Mouse (Mus musculus) midbrain, embryonic 11.5 days (tissue): ENCODE measurements at regions not wholly inside any gene's neighbourhood (a gene's known extent, or its start where the extent isn't known, plus 50 kb on each side); places are given as distances from the start of the nearest gene placed in this dataset.
A peak's percentile ranks its signal among the peaks of the same experiment; 100 is the strongest.

ENCODE experiments used
- ATAC-seq: fragments of 200-750 bp; cut with Nextera tagmentation; 2 replicates; pipeline ENCODE4 v1.8.0; 2017; ENCODE audit warnings: moderate TSS enrichment, moderate library complexity; ENCODE audit not compliant: low FRiP score
- DNase-seq: peaks from one replicate; pipeline ENCODE4 v3.0.0; 2015; ENCODE audit warnings: low spot score; ENCODE audit errors: missing footprints
- H3K27ac ChIP-seq: fragments of 300-500 bp; sonication (generic); 2 replicates; pipeline ENCODE4 v1.5.1; 2014; ENCODE audit warnings: low read depth, low read length
- H3K27me3 ChIP-seq: fragments of 300-500 bp; sonication (generic); 2 replicates; pipeline ENCODE4 v1.6.1; 2014; ENCODE audit warnings: mild to moderate bottlenecking, low read length, moderate library complexity, mixed read lengths; ENCODE audit not compliant: control insufficient read depth, insufficient read depth
- H3K36me3 ChIP-seq: fragments of 300-500 bp; sonication (generic); 2 replicates; pipeline ENCODE4 v1.6.1; 2014; ENCODE audit warnings: mild to moderate bottlenecking, low read length, moderate library complexity, mixed read lengths; ENCODE audit not compliant: control insufficient read depth, insufficient read depth
- H3K4me1 ChIP-seq: fragments of 300-500 bp; sonication (generic); 2 replicates; pipeline ENCODE4 v1.6.1; 2014; ENCODE audit warnings: low read length; ENCODE audit not compliant: control insufficient read depth, insufficient read depth
- H3K4me2 ChIP-seq: fragments of 300-500 bp; sonication (generic); 2 replicates; pipeline ENCODE4 v1.6.1; 2014; ENCODE audit warnings: mild to moderate bottlenecking, moderate library complexity
- H3K4me3 ChIP-seq: fragments of 300-500 bp; sonication (generic); 2 replicates; pipeline ENCODE4 v1.5.1; 2014; ENCODE audit warnings: low read depth, low read length
- H3K9ac ChIP-seq: fragments of 300-500 bp; sonication (generic); 2 replicates; pipeline ENCODE4 v1.6.1; 2014; ENCODE audit warnings: low read length
- H3K9me3 ChIP-seq: fragments of 300-500 bp; sonication (generic); 2 replicates; pipeline ENCODE4 v1.6.1; 2016; ENCODE audit warnings: low read length; ENCODE audit not compliant: control insufficient read depth
- WGBS: fragments of 180-500 bp; shearing (Covaris S2); extraction: QIAGEN DNeasy Blood & Tissue Kit; methylation state at CpG from one replicate; pipeline ENCODE4 v1.1.7; 2014; 5-methylcytosine and 5-hydroxymethylcytosine counted together

GRCm38 (mm10) chr11:48558053-48558452 lies 242.1 kb upstream of the Rack1 start:
- H3K27me3 ChIP-seq = no peaks in the 10 kb centered on the region
- no peak overlapping the region for H3K4me2 ChIP-seq
- 71% methylated on average over 1 of the region's 1 CpGs for WGBS

GRCm38 (mm10) chr11:48552006-48552405 lies 248.1 kb upstream of the Rack1 start:
- Histone ChIP-seq H3K9ac (no peak overlapping the region), H3K4me2 (no peak overlapping the region), H3K27ac (no peak overlapping the region), H3K9me3 (no peaks in the 10 kb centered on the region), H3K4me1 (no peaks in the 10 kb centered on the region), H3K4me3 (no peak overlapping the region), H3K27me3 (no peaks in the 10 kb centered on the region), H3K36me3 (no peaks in the 10 kb centered on the region)
- 90% methylated on average over 3 of the region's 3 CpGs for WGBS
- DNase-seq = no peak
- ATAC-seq = no peak

More at GRCm38 (mm10) chr11:48558053-48558452, 242.1 kb upstream of the Rack1 start:
- Histone ChIP-seq H3K36me3 (no peaks in the 10 kb centered on the region), H3K9me3 (no peaks in the 10 kb centered on the region), H3K4me3 (no peak overlapping the region), H3K4me1 (no peaks in the 10 kb centered on the region), H3K9ac (no peak overlapping the region), H3K27ac (no peak overlapping the region)
- ATAC-seq (no peak), DNase-seq (no peak)

DNA sequence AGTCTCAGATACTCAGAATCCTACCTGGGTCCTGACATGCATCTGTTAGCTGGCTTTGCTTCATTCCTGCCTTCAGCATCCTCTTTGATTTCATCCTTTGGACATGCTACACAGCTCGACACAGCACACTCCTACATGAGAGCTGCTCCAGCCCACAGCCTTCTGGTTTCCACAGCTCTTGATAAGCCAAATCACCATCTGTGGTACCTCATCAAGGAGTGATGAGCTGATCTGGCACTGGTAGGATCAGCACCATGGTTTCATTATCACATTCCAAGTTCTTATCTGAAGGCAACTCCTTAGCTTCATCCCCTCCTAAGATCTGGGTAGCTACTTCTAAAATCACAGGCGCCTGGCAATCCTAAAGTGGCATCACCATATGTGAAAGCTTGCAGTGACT lies 248.9 kb upstream of the Rack1 start:
- Histone ChIP-seq H3K36me3 (no peaks in the 10 kb centered on the region), H3K4me3 (no peak overlapping the region), H3K27me3 (no peaks in the 10 kb centered on the region), H3K9me3 (no peaks in the 10 kb centered on the region), H3K9ac (no peak overlapping the region), H3K27ac (no peak overlapping the region), H3K4me2 (no peak overlapping the region), H3K4me1 (no peaks in the 10 kb centered on the region)
- ATAC-seq (no peak), DNase-seq (no peak)
- 83% methylated on average over 2 of the region's 2 CpGs for WGBS

DNA sequence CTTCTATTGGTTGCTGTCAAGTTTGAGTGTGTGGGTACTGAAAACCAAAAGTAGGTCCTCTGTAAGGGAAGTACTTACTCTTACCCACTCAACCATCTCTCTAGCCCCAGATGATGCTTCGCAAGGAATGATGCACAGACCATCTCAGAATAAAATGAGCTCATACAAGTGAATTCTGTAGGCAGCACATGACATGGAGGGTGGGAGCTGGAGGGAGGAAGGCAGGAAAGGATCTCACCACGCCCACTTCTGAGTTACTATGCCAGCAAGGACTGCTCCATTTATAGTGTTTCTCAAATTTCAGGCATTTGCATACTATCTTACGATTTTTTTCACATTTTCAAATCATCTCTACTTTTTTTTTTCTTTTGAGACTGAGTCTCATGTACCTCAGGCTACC lies 273.8 kb upstream of the Rack1 start:
- no peaks in the 10 kb centered on the region for H3K36me3 ChIP-seq
- ATAC-seq (no peak), DNase-seq (no peak)
- no peak overlapping the region for H3K4me2 ChIP-seq
- WGBS = 73% methylated on average over 3 of the region's 3 CpGs
- H3K4me3 ChIP-seq = no peak overlapping the region
- no peak overlapping the region for H3K9ac ChIP-seq
- H3K9me3 ChIP-seq = no peaks in the 10 kb centered on the region
- H3K27ac ChIP-seq = no peak overlapping the region
- H3K27me3 ChIP-seq = no peaks in the 10 kb centered on the region
- no peaks in the 10 kb centered on the region for H3K4me1 ChIP-seq

GRCm38 (mm10) chr11:48525517-48525916 lies 274.6 kb upstream of the Rack1 start:
- H3K27me3 ChIP-seq = no peaks in the 10 kb centered on the region
- no peaks in the 10 kb centered on the region for H3K4me1 ChIP-seq
- H3K4me2 ChIP-seq = no peak overlapping the region
- WGBS = 85% methylated on average over 5 of the region's 5 CpGs
- no peaks in the 10 kb centered on the region for H3K9me3 ChIP-seq
- H3K36me3 ChIP-seq = no peaks in the 10 kb centered on the region
- H3K27ac ChIP-seq = no peak overlapping the region
- no peak overlapping the region for H3K4me3 ChIP-seq
- ATAC-seq (no peak), DNase-seq (no peak)
- H3K9ac ChIP-seq = no peak overlapping the region

- ATAC-seq (no peak), DNase-seq (no peak)
- H3K9ac ChIP-seq = no peak overlapping the region
- H3K4me3 ChIP-seq = no peak overlapping the region
- no peaks in the 10 kb centered on the region for H3K36me3 ChIP-seq
- 87% methylated on average over 3 of the region's 3 CpGs for WGBS
- peaks cover 6% of the 10 kb centered on the region for H3K4me1 ChIP-seq
- H3K27me3 ChIP-seq = no peaks in the 10 kb centered on the region
- no peak overlapping the region for H3K4me2 ChIP-seq
- no peaks in the 10 kb centered on the region for H3K9me3 ChIP-seq
- H3K27ac ChIP-seq = no peak overlapping the region
These were observed 293.2 kb upstream of the Rack1 start for GRCm38 (mm10) chr11:48506886-48507285.

DNA sequence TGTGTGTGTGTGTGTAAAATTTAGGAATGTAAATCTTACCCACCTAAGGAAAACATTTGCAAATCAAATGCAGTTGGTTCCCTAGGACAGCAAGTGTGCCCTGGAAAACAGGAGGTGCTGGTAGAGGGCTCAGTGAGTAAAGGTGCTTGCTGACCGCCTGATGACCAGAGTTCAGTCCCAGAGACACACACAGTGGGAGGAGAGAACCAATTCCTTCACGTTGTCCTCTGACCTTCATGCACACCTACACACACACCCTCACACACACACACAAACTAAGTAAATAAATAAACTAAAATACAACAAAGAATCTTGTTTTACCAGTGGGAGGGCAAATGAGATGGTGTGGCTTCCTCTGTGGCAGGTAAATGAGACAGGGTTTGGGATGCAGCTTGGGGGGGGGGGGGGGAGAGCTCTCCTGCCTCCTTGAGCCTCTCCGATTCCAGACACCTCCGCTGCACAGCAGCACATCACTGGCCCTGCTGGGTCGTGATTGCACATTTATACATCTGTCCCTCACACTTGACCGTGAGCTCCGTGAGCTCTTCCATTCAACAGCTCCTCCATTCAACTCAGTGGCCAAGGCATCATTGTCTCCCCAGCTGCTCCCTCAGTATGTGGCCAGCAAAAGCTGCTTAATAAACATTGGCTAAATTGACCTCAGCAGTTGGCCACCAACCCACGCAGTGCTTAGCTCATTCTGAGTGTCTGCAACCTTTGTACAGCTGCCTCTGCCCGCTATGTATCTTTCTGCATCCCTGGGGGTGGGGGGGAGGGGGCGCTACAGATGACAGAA lies 297.9 kb upstream of the Rack1 start:
- ATAC-seq (peak; percentile 91), DNase-seq (no peak)
- H3K4me1 ChIP-seq = peaks cover 6% of the 10 kb centered on the region
- 16% methylated on average over 10 of the region's 10 CpGs for WGBS
- no peak overlapping the region for H3K4me2 ChIP-seq
- no peak overlapping the region for H3K4me3 ChIP-seq
- no peaks in the 10 kb centered on the region for H3K36me3 ChIP-seq
- H3K27me3 ChIP-seq = no peaks in the 10 kb centered on the region
- H3K9me3 ChIP-seq = no peaks in the 10 kb centered on the region
- H3K27ac ChIP-seq = no peak overlapping the region; the same call in 1 of the 2 replicates
- H3K9ac ChIP-seq = no peak overlapping the region

DNA sequence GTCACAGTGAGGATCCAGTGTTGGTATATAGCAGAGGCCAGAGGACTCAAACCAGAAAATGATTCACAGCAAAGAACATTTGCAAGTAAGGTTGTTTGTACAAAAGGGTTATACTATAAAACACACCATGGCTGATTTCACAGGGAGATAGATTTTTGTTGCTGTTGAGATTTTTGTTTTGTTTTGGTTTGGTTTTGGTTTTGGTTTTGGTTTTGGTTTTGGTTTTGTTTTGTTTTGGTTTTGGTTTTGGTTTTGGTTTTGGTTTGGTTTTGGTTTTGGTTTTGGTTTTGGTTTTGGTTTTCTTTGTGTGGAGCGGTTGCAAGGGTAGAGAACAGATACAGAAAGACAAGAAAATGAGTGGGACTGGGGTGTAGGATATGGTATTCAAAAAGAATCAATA lies 301.1 kb upstream of the Rack1 start:
- 94% methylated on average over 1 of the region's 1 CpGs for WGBS
- no peak overlapping the region for H3K4me2 ChIP-seq

DNA sequence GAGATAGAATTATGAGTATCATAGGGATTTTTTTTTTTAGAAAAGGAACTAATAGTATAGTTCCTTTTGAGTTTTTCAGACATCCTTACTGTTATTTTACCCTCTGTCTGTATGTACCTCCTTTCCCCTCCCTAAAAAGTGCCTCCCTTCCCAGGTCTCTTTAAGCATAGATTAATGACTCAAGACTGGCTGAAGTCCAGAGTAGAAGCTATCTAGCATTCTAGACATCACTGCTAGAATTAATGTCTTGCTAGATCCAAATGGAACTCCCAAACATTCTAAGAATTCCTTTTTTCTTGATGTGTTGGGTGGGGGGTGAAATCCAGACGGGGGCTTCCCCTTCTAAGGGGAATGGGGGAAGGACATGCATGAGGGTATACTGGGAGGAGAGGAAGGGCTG lies 311.8 kb upstream of the Rack1 start:
- no peak overlapping the region for H3K27ac ChIP-seq
- H3K36me3 ChIP-seq = no peaks in the 10 kb centered on the region
- DNase-seq = peak; percentile 51
- ATAC-seq = no peak
- H3K4me1 ChIP-seq = no peaks in the 10 kb centered on the region
- no peak overlapping the region for H3K9ac ChIP-seq
- no peaks in the 10 kb centered on the region for H3K9me3 ChIP-seq
- H3K4me3 ChIP-seq = no peak overlapping the region
- no peak overlapping the region for H3K4me2 ChIP-seq
- WGBS = 61% methylated on average over 1 of the region's 1 CpGs
- H3K27me3 ChIP-seq = no peaks in the 10 kb centered on the region

More for the DNA sequence above, 301.1 kb upstream of the Rack1 start:
- H3K36me3 ChIP-seq = no peaks in the 10 kb centered on the region
- H3K9ac ChIP-seq = no peak overlapping the region
- no peak overlapping the region for H3K4me3 ChIP-seq
- DNase-seq (no peak), ATAC-seq (no peak)
- no peaks in the 10 kb centered on the region for H3K9me3 ChIP-seq
- H3K4me1 ChIP-seq = peaks cover 6% of the 10 kb centered on the region
- no peak overlapping the region for H3K27ac ChIP-seq
- no peaks in the 10 kb centered on the region for H3K27me3 ChIP-seq
